Mouse (Mus musculus): ENCODE results near the gene Clcf1. TPM values are rescaled to one million over a fixed set of nuclear protein-coding genes. Genes with fewer than 3 reads are reported as not detected.

Gene Clcf1
- polyA plus RNA-seq, 1 experiment from 2014 or later, result 0.40 TPM

GRCm38 (mm10) chr19:4175368-4175947, 38.6 kb upstream of the Clcf1 start, which contains the start of gene Carns1:
Gene Carns1, minus strand, starts transcription at chr19:4175479.
- no peak within 1 kb of the TSS for H3K4me3 ChIP-seq (ENCODE audit: low read depth, low read length)
- H3K9me3 ChIP-seq (replicated peaks; ENCODE audit: control insufficient read depth, low read length, poor library complexity, severe bottlenecking), result no peaks in the 10 kb centered on the region
- peaks cover 8% of the 10 kb centered on the region for H3K4me1 ChIP-seq (ENCODE audit: control insufficient read depth, insufficient read depth, low read length)
- H3K4me2 ChIP-seq (ENCODE audit: low read length), result peak within 1 kb of the TSS; percentile 29; the same call in 1 of the 2 replicates
- no peak for ATAC-seq
- no peaks in the 10 kb centered on the region for H3K27me3 ChIP-seq (ENCODE audit: control insufficient read depth, insufficient read depth, low read depth, low read length)
- H3K9ac ChIP-seq (ENCODE audit: low read depth, low read length), result peak within 1 kb of the TSS; percentile 22
- H3K36me3 ChIP-seq (ENCODE audit: control insufficient read depth, insufficient read depth, low read length), result no peaks in the 10 kb centered on the region
- under 1% methylated on average over 11 of the region's 11 CpGs for WGBS
- no peak within 1 kb of the TSS for H3K27ac ChIP-seq (ENCODE audit: low read length)

DNA sequence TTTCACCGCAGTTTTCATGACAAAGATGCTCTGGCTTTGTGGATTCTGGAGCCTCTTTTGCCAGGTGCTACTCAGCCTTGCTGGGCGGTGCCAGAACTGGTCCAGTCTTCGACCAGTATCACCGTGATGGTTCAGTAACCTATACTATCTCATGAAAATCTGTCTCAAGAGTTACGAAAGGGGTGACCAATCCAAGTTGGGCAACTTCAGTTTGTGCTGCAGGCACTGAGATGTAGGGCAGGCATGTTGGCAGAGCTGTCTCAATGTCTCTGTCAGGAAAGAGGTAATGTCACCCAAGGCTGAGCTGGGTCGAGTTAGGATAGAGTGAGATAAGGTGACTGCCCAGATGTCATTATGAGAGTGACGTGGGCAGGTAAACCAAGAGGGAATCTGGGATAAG, 33.6 kb upstream of the Clcf1 start:
- no peaks in the 10 kb centered on the region for H3K9me3 ChIP-seq (replicated peaks; ENCODE audit: control insufficient read depth, low read length, poor library complexity, severe bottlenecking)
- H3K27ac ChIP-seq (ENCODE audit: low read length), result no peak overlapping the region
- no peak overlapping the region for H3K9ac ChIP-seq (ENCODE audit: low read depth, low read length)
- WGBS, result 92% methylated on average over 7 of the region's 7 CpGs
- H3K4me2 ChIP-seq (ENCODE audit: low read length), result no peak overlapping the region
- peaks cover 7% of the 10 kb centered on the region; the same call in 1 of the 2 replicates for H3K4me1 ChIP-seq (ENCODE audit: control insufficient read depth, insufficient read depth, low read length)
- ATAC-seq, result no peak
- no peak overlapping the region for H3K4me3 ChIP-seq (ENCODE audit: low read depth, low read length)
- H3K27me3 ChIP-seq (ENCODE audit: control insufficient read depth, insufficient read depth, low read depth, low read length), result no peaks in the 10 kb centered on the region
- no peaks in the 10 kb centered on the region for H3K36me3 ChIP-seq (ENCODE audit: control insufficient read depth, insufficient read depth, low read length)

- H3K9me3 ChIP-seq (replicated peaks; ENCODE audit: control insufficient read depth, low read length, poor library complexity, severe bottlenecking), result no peaks in the 10 kb centered on the region
- no peaks in the 10 kb centered on the region for H3K27me3 ChIP-seq (ENCODE audit: control insufficient read depth, insufficient read depth, low read depth, low read length)
- no peak overlapping the region for H3K4me3 ChIP-seq (ENCODE audit: low read depth, low read length)
- no peaks in the 10 kb centered on the region for H3K36me3 ChIP-seq (ENCODE audit: control insufficient read depth, insufficient read depth, low read length)
- peaks cover 4% of the 10 kb centered on the region; the same call in 1 of the 2 replicates for H3K4me1 ChIP-seq (ENCODE audit: control insufficient read depth, insufficient read depth, low read length)
- H3K9ac ChIP-seq (ENCODE audit: low read depth, low read length), result 0 out of 2 replicates have a peak overlapping the region, but pooled peaks have one; percentile 10
- 43% methylated on average over 3 of the region's 3 CpGs for WGBS
- peak; percentile 45 for ATAC-seq
- no peak overlapping the region for H3K4me2 ChIP-seq (ENCODE audit: low read length)
- H3K27ac ChIP-seq (ENCODE audit: low read length), result 0 out of 2 replicates have a peak overlapping the region, but pooled peaks have one; percentile 8
These were observed 32.1 kb upstream of the Clcf1 start for GRCm38 (mm10) chr19:4181892-4182291.

DNA sequence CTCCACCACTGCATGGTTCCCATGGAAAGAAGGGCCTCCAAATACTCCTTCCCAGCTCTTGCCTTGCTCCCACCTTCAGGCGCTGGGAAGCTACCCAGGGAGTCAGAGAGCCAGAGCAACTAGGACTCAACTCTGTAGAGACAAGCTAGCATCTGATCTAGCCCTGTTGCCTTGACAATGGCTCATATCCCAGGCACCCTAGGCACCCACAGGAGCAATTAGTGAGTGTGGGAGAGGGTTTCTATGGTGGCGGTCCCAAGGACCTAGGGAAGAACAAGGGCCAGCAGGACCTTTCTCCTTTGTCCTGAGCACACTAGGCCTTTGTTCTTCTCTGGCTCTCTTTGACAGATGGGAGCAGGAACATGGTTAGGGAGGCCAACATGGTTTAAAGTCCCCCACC, 30.3 kb upstream of the Clcf1 start:
- ATAC-seq, result no peak
- Histone ChIP-seq H3K4me1 (ENCODE audit: control insufficient read depth, insufficient read depth, low read length) (peaks cover 4% of the 10 kb centered on the region; the same call in 1 of the 2 replicates), H3K9ac (ENCODE audit: low read depth, low read length) (no peak overlapping the region), H3K36me3 (ENCODE audit: control insufficient read depth, insufficient read depth, low read length) (no peaks in the 10 kb centered on the region), H3K27ac (ENCODE audit: low read length) (no peak overlapping the region), H3K4me3 (ENCODE audit: low read depth, low read length) (no peak overlapping the region), H3K4me2 (ENCODE audit: low read length) (no peak overlapping the region), H3K9me3 (replicated peaks; ENCODE audit: control insufficient read depth, low read length, poor library complexity, severe bottlenecking) (no peaks in the 10 kb centered on the region), H3K27me3 (ENCODE audit: control insufficient read depth, insufficient read depth, low read depth, low read length) (no peaks in the 10 kb centered on the region)
- 62% methylated on average over 2 of the region's 2 CpGs for WGBS

DNA sequence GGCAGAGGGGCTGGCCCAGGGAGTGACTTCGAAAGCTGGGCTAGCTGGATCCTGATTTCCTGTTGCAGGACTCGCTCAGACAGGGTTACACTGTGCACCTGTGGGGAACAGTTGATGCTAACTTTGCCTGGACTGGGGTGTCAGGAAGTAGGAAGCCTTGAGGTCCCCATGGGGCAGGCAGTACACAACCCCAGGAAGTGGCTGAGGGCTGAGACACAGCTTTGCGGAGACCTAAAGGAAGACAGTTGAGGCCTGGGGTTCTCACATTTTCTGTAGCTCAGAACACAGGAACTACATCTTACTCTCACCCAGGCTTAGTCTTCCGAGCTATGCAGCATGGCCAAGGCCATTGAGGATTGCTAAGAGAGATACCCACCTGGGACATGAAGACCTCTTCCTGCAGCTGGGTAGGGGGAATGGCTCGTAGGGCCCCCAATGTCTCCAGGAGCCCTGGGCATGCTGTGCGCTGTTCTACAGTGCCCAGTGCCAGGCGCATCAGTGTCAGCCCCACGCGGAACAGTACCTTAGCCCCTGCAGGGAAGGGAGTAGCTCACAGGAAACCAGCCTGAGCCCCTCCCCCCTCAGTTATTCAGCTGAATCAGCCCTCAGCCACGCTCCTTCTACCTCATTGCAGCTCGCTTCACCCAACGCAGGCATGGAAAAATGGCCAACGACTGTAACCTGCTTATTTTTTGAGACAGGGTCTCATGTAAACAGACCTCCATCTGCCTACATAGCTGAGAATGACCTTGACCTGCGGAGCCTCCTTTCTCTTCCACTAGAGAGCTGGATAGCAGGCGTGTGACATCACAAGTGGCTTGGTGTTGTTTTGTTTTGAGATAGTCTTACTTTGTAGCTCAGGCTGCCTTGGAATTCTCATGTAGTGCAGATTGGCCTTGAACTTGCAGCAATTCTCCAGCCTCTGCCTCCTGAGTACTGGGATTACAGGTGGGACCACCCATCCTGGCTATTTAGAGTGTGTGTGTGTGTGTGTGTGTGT, 28.8 kb upstream of the Clcf1 start:
- H3K27me3 ChIP-seq (ENCODE audit: control insufficient read depth, insufficient read depth, low read depth, low read length), result no peaks in the 10 kb centered on the region
- no peaks in the 10 kb centered on the region for H3K9me3 ChIP-seq (replicated peaks; ENCODE audit: control insufficient read depth, low read length, poor library complexity, severe bottlenecking)
- no peak for ATAC-seq
- no peak overlapping the region for H3K27ac ChIP-seq (ENCODE audit: low read length)
- H3K9ac ChIP-seq (ENCODE audit: low read depth, low read length), result no peak overlapping the region
- no peak overlapping the region for H3K4me2 ChIP-seq (ENCODE audit: low read length)
- no peaks in the 10 kb centered on the region for H3K36me3 ChIP-seq (ENCODE audit: control insufficient read depth, insufficient read depth, low read length)
- WGBS, result 64% methylated on average over 15 of the region's 15 CpGs
- peaks cover 4% of the 10 kb centered on the region; the same call in 1 of the 2 replicates for H3K4me1 ChIP-seq (ENCODE audit: control insufficient read depth, insufficient read depth, low read length)
- H3K4me3 ChIP-seq (ENCODE audit: low read depth, low read length), result no peak overlapping the region

- Histone ChIP-seq H3K27ac (ENCODE audit: low read length) (no peak overlapping the region), H3K4me1 (ENCODE audit: control insufficient read depth, insufficient read depth, low read length) (peaks cover 3% of the 10 kb centered on the region; the same call in 1 of the 2 replicates), H3K9me3 (replicated peaks; ENCODE audit: control insufficient read depth, low read length, poor library complexity, severe bottlenecking) (no peaks in the 10 kb centered on the region), H3K4me3 (ENCODE audit: low read depth, low read length) (no peak overlapping the region), H3K36me3 (ENCODE audit: control insufficient read depth, insufficient read depth, low read length) (no peaks in the 10 kb centered on the region), H3K9ac (ENCODE audit: low read depth, low read length) (no peak overlapping the region), H3K27me3 (ENCODE audit: control insufficient read depth, insufficient read depth, low read depth, low read length) (no peaks in the 10 kb centered on the region), H3K4me2 (ENCODE audit: low read length) (no peak overlapping the region)
- ATAC-seq, result no peak
- WGBS, result 77% methylated on average over 3 of the region's 3 CpGs
These were observed 26.7 kb upstream of the Clcf1 start for GRCm38 (mm10) chr19:4187303-4187702.

GRCm38 (mm10) chr19:4189051-4189620, 24.9 kb upstream of the Clcf1 start:
- H3K27ac ChIP-seq (ENCODE audit: low read length), result no peak overlapping the region
- H3K4me3 ChIP-seq (ENCODE audit: low read depth, low read length), result no peak overlapping the region
- H3K4me1 ChIP-seq (ENCODE audit: control insufficient read depth, insufficient read depth, low read length), result peaks cover 13% of the 10 kb centered on the region
- ATAC-seq, result no peak
- no peak overlapping the region for H3K9ac ChIP-seq (ENCODE audit: low read depth, low read length)
- WGBS, result 84% methylated on average over 12 of the region's 12 CpGs
- H3K4me2 ChIP-seq (ENCODE audit: low read length), result no peak overlapping the region
- no peaks in the 10 kb centered on the region for H3K9me3 ChIP-seq (replicated peaks; ENCODE audit: control insufficient read depth, low read length, poor library complexity, severe bottlenecking)
- 0 out of 2 replicates have a peak, but pooled peaks cover 2% of the 10 kb centered on the region for H3K36me3 ChIP-seq (ENCODE audit: control insufficient read depth, insufficient read depth, low read length)
- H3K27me3 ChIP-seq (ENCODE audit: control insufficient read depth, insufficient read depth, low read depth, low read length), result no peaks in the 10 kb centered on the region

DNA sequence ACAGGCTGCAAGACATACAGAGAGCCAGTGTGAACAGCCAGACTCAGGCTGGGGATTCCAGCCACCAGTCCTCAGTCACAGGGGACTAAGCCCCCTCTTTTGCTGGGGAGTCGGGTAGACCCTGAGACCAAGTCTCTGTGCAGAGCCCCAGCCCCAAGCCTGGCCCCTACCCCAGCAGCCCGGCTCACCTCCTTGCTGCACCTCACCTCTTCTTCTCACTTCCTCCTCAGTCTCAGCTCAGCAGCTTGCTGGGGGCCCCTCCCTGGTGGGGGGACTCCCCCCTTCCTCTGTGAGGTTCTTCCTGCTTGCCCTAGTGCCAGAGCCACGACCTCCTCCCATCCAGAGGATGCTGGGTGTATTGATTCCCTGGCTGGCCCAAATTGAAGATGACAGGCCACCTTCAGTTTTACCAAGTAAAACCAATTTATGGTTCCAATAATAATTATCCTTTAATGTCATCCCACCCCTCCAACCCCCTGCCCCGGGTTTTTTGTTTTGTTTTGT, 23.2 kb upstream of the Clcf1 start, which contains the start of gene Tbc1d10c:
Gene Tbc1d10c (minus strand): TSS at position 454 of the 504 bp plus-strand sequence.
- peaks cover 13% of the 10 kb centered on the region for H3K4me1 ChIP-seq (ENCODE audit: control insufficient read depth, insufficient read depth, low read length)
- H3K36me3 ChIP-seq (ENCODE audit: control insufficient read depth, insufficient read depth, low read length), result peaks cover 11% of the 10 kb centered on the region
- peak within 1 kb of the TSS; percentile 89 for H3K27ac ChIP-seq (ENCODE audit: low read length)
- H3K9ac ChIP-seq (ENCODE audit: low read depth, low read length), result peak within 1 kb of the TSS; percentile 98
- WGBS, result 74% methylated on average over 4 of the region's 4 CpGs
- H3K4me2 ChIP-seq (ENCODE audit: low read length), result peak within 1 kb of the TSS; percentile 75
- ATAC-seq, result no peak
- peak within 1 kb of the TSS; percentile 95 for H3K4me3 ChIP-seq (ENCODE audit: low read depth, low read length)
- no peaks in the 10 kb centered on the region for H3K27me3 ChIP-seq (ENCODE audit: control insufficient read depth, insufficient read depth, low read depth, low read length)
- H3K9me3 ChIP-seq (replicated peaks; ENCODE audit: control insufficient read depth, low read length, poor library complexity, severe bottlenecking), result no peaks in the 10 kb centered on the region

All from midbrain, embryonic 16.5 days (tissue).